Mouse (Mus musculus) thymus, postnatal 4 days (tissue): ENCODE results near the gene Olfr512.

Experiments
- DNase-seq: peaks from one replicate; pipeline ENCODE4 v3.0.0; 2021

Gene Olfr512

GRCm38 (mm10) chr7:108713020-108713419 lies at the start of gene Olfr512:
Gene Olfr512 (plus strand): TSS chr7:108713320.
- no peak for DNase-seq

DNA sequence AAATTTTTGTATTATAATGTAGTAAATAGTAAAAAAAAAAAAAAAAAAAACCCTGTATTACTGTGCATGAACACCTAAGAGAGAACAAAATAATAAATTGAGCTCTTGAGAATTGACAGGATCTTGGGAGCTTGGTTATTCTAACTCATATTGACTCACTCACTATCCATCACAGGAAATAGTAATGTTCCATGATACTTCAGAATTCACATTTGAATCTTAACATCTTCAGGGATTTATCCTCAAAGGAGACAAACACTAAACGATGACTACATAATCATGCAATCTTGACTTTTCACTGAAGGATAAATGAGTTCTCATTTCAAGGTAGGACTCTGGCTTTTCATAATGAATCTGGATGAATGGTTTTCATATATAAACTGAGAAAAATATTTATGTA lies 47.0 kb upstream of the Olfr512 start, which contains the start of gene Olfr510:
Gene Olfr510 (plus strand): TSS at position 301 of the 400 bp plus-strand sequence.
- no peak for DNase-seq

DNA sequence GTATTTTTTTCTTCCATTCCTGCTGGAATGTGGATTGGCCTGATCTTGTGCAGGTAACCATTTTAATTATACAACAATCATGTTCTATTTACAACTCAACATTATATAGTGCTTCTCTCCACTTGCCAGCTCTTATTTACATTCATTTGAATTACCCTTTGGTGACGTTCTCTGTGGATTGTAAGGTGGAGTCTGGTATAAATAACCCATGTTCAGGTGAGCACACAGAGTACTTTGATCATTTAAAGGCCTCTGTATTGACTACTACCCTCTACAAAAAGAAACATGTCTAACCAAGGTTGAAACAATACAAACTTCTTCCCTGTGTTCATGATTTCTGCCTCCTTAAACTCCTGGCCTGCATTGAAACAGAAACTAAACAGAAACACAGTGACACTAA lies 42.1 kb upstream of the Olfr512 start:
- no peak for DNase-seq

DNA sequence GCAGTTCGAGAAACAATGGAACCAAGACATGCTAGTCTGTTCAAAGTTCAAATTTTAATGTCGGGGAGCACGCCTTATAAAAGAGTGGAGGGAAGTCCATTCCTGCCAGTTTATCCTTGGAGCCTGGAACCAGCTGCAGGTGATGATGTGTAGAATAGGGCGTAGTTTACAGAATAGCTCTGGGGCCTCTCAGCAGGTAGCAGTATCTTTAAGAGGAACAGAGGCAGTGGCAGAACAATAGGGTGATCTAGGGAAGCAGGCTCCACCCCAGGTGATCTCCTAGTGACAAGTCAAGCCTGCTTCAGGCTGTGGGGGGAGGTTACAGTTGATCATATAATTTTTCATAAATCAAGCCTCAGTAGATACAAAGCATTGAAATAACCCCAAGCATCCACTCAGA lies 34.2 kb upstream of the Olfr512 start:
- no peak for DNase-seq

DNA sequence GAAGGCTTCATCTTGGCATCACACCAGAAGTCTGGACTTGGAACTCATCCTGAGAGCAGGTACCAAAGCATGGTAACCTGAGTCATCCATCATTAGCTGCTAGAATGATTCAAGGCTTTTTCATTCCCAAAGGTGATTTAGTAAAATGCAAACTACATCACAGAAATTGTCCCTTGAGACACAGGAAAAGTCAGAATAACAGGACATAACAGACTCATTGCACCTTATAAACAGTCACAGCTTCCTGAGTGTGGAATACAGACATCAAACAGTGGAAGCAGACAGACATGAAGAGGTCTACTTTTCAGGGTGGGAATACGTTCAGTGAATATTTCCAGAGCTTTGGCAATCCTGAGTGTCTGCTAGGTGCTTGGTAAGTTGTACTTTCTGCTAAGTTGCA lies 37.6 kb downstream of the Olfr512 start, which contains the start of gene Olfr513:
Gene Olfr513 (plus strand): TSS at position 301 of the 400 bp plus-strand sequence.
- DNase-seq: no peak

DNA sequence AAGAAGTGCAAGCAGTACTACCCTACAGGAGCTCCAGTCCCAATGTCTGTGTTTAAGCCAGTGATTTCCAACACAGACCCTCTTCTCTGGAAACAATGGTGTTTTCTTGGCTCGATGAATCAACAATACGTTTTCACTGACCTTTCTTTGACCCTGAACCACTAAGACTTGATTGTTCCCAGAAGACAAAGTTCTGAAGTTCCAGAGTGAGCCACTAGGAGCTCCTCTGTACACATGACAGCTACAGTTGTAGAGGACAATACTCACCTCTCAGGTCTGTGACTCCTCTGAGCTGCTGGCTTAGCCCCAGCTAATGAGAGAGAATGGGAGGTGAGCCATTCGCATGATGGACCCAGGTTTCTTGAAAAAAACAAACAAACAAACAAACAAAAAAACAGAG lies 47.3 kb downstream of the Olfr512 start:
- DNase-seq: no peak
